Mouse (Mus musculus) gastrocnemius, postnatal 25 days (tissue): ENCODE data around the gene Pofut2. TPM values are rescaled to one million over a fixed set of nuclear protein-coding genes. Genes with fewer than 3 reads are reported as not detected.
"Not testable (repeated sequence)": the region's sequence is repeated elsewhere in the genome, so short reads cannot be mapped to it uniquely, and the experiment has no call there.

Experiments
- DNase-seq: peaks from one replicate; pipeline ENCODE4 v3.0.0; 2022
- total RNA-seq, 2 experiments: library from RNA; stranded (reverse); gene quantifications; 1 replicate in 1 of 2; 2 replicates in 1 of 2; pipeline ENCODE4 v1.2.3; 2021

Pofut2 gene
- total RNA-seq, 2 experiments from 2014 or later = 24.2 TPM

GRCm38 (mm10) chr10:77266281-77266680, 7.3 kb downstream of the Pofut2 start:
- DNase-seq = peak; percentile 35

GRCm38 (mm10) chr10:77267027-77267426, 8.0 kb downstream of the Pofut2 start:
- no peak for DNase-seq

GRCm38 (mm10) chr10:77269129-77269528, 10.1 kb downstream of the Pofut2 start:
- no peak for DNase-seq

- DNase-seq = no peak
Measured at GRCm38 (mm10) chr10:77272980-77273730, 14.1 kb downstream of the Pofut2 start.

GRCm38 (mm10) chr10:77273798-77274197, 14.8 kb downstream of the Pofut2 start:
- no peak for DNase-seq

GRCm38 (mm10) chr10:77282085-77282484, 23.1 kb downstream of the Pofut2 start:
- not testable (repeated sequence) for DNase-seq

- no peak for DNase-seq
Measured at GRCm38 (mm10) chr10:77282822-77283221, 23.8 kb downstream of the Pofut2 start.

- DNase-seq = no peak
Measured at GRCm38 (mm10) chr10:77284832-77285231, 25.8 kb downstream of the Pofut2 start.

GRCm38 (mm10) chr10:77287626-77288025, 28.6 kb downstream of the Pofut2 start:
- no peak for DNase-seq

- no peak for DNase-seq
Measured at GRCm38 (mm10) chr10:77288639-77289195, 29.7 kb downstream of the Pofut2 start.

- DNase-seq = no peak
Measured at GRCm38 (mm10) chr10:77289559-77289958, 30.5 kb downstream of the Pofut2 start.

- no peak for DNase-seq
Measured at GRCm38 (mm10) chr10:77290624-77291366, 31.8 kb downstream of the Pofut2 start.

- DNase-seq = no peak
Measured at GRCm38 (mm10) chr10:77294691-77295090, 35.7 kb downstream of the Pofut2 start.

- no peak for DNase-seq
Measured at GRCm38 (mm10) chr10:77298621-77299020, 39.6 kb downstream of the Pofut2 start.

- no peak for DNase-seq
Measured at GRCm38 (mm10) chr10:77299194-77299593, 40.2 kb downstream of the Pofut2 start.

GRCm38 (mm10) chr10:77300237-77300933, 41.4 kb downstream of the Pofut2 start:
- DNase-seq = no peak

- DNase-seq = no peak
Measured at GRCm38 (mm10) chr10:77300934-77301297, 41.9 kb downstream of the Pofut2 start.

- DNase-seq = no peak
Measured at GRCm38 (mm10) chr10:77304362-77304761, 45.3 kb downstream of the Pofut2 start.

GRCm38 (mm10) chr10:77304840-77305533, 46.0 kb downstream of the Pofut2 start:
- DNase-seq = no peak

GRCm38 (mm10) chr10:77305766-77306165, 46.7 kb downstream of the Pofut2 start:
- DNase-seq = no peak

GRCm38 (mm10) chr10:77308978-77309377, 50.0 kb downstream of the Pofut2 start:
- no peak for DNase-seq

GRCm38 (mm10) chr10:77314711-77315266, 55.8 kb downstream of the Pofut2 start:
- DNase-seq = no peak
